Mouse (Mus musculus) embryonic facial prominence, embryonic 12.5 days (tissue): Measurements from ENCODE around the gene Zfp770. TPM values are rescaled to one million over a fixed set of nuclear protein-coding genes. Genes with fewer than 3 reads are reported as not detected.

Source experiments
- ATAC-seq: fragments of 200-750 bp; cut with Nextera tagmentation; 2 replicates; pipeline ENCODE4 v1.8.0; 2017; ENCODE audit not compliant: insufficient number of reproducible peaks, insufficient read depth, low FRiP score, low TSS enrichment
- H3K27ac ChIP-seq: fragments of 300-500 bp; sonication (generic); 2 replicates; pipeline ENCODE4 v1.5.1; 2016; ENCODE audit warnings: mild to moderate bottlenecking
- H3K27me3 ChIP-seq: fragments of 300-500 bp; sonication (generic); 2 replicates; pipeline ENCODE4 v1.6.1; 2016; ENCODE audit warnings: mild to moderate bottlenecking, moderate library complexity
- H3K36me3 ChIP-seq: fragments of 300-500 bp; sonication (generic); 2 replicates; pipeline ENCODE4 v1.6.1; 2016; ENCODE audit warnings: mild to moderate bottlenecking
- H3K4me1 ChIP-seq: fragments of 300-500 bp; sonication (generic); 2 replicates; pipeline ENCODE4 v1.6.1; 2016
- H3K4me2 ChIP-seq: fragments of 300-500 bp; sonication (generic); replicated peaks from 2 replicates; pipeline ENCODE4 v1.6.1; 2016; ENCODE audit warnings: mild to moderate bottlenecking, moderate library complexity
- H3K4me3 ChIP-seq: fragments of 300-500 bp; sonication (generic); 2 replicates; pipeline ENCODE4 v1.5.1; 2016; ENCODE audit warnings: mild to moderate bottlenecking
- H3K9ac ChIP-seq: fragments of 300-500 bp; sonication (generic); 2 replicates; pipeline ENCODE4 v1.6.1; 2016; ENCODE audit warnings: mild to moderate bottlenecking, moderate library complexity
- H3K9me3 ChIP-seq: fragments of 300-500 bp; sonication (generic); 2 replicates; pipeline ENCODE4 v1.6.1; 2016; ENCODE audit warnings: mild to moderate bottlenecking, moderate library complexity
- WGBS: fragments of 180-500 bp; shearing (Covaris S2); methylation state at CpG from one replicate; pipeline ENCODE4 v1.1.7; 2016; 5-methylcytosine and 5-hydroxymethylcytosine counted together
- polyA plus RNA-seq: library from polyadenylated mRNA; unstranded; fragments of >200 nt; fragmentation: Nextera tagmentation; extraction: Ambion mirVana; gene quantifications from 2 replicates; pipeline ENCODE4 v1.2.1, GENCODE M21; 2016

The Zfp770 gene
- polyA plus RNA-seq, 1 experiment from 2014 or later = 4.0 TPM

DNA sequence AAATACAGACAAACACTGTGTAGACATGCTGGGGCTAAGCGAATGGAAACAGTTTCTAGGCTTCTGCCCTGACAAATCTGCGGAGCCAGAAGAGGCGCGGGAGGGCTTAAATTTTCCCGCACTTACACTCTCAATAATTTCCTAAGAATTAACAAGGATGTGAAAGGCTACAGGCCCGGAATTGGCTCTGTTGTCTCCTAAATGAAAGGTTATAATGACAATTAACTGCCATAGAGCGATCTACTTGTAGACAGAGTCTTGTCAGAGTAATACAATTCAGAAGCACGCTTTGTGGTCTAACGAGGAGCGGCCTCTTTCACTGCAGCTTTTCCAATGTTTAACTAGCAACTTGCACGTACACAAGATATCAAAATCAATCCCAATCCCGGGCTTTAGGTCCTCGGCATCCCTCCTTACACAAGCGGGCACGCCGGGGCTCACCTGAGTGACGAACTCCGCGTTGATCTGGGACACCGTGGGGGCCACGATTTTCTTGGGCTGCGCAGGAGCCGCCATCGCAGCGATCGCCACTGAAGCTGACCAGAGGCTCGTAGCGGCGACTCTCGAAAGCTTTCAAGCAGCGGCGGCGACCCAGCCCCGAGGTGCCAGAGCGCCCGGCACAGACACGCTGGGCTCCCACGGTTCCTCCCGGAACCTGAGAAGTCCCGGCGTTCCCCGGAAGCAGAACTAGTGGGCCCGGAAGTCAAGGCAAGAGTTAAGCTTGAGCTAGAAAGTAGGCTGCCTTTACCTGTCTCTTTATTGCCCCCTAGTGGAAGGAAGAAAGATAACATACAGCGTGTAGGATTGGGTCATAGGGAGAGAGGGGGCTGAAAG lies 26.4 kb downstream of the Zfp770 start:
- peak overlapping the region; percentile 81 for H3K9ac ChIP-seq
- peak; percentile 77; the same call in 1 of the 2 replicates for ATAC-seq
- H3K9me3 ChIP-seq = no peaks in the 10 kb centered on the region
- peaks cover 7% of the 10 kb centered on the region for H3K4me1 ChIP-seq
- H3K27ac ChIP-seq = no peak overlapping the region
- H3K36me3 ChIP-seq = peaks cover 20% of the 10 kb centered on the region
- under 1% methylated on average over 44 of the region's 44 CpGs for WGBS
- no peaks in the 10 kb centered on the region for H3K27me3 ChIP-seq
- H3K4me2 ChIP-seq = peak overlapping the region; percentile 90
- peak overlapping the region; percentile 83 for H3K4me3 ChIP-seq

DNA sequence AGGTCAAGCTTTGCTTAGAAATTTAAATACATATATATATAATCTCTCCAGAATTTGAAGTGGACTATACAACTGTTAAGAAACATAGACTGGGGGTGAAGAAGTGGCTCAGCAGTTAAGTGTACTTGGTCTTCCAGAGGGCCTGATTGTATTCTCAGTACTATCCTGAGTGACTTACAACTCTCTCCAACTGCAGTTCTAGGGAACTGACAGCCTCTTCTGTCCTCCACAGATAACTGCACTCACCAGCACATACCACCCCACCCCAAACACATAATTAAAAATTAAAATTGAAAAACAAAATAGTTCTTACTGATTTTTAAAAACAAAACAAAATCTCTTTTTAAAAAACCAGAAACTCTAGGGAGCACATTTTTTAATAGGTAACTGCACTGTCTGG lies 28.0 kb downstream of the Zfp770 start:
- Histone ChIP-seq H3K4me1 (peaks cover 7% of the 10 kb centered on the region), H3K4me2 (no peak overlapping the region), H3K9ac (no peak overlapping the region), H3K4me3 (no peak overlapping the region), H3K9me3 (no peaks in the 10 kb centered on the region), H3K36me3 (peaks cover 24% of the 10 kb centered on the region), H3K27me3 (no peaks in the 10 kb centered on the region), H3K27ac (no peak overlapping the region)
- no peak for ATAC-seq

- ATAC-seq = no peak
- H3K27ac ChIP-seq = no peak overlapping the region
- H3K4me2 ChIP-seq = no peak overlapping the region
- no peaks in the 10 kb centered on the region for H3K9me3 ChIP-seq
- H3K4me3 ChIP-seq = no peak overlapping the region
- H3K27me3 ChIP-seq = no peaks in the 10 kb centered on the region
- H3K36me3 ChIP-seq = peaks cover 52% of the 10 kb centered on the region
- H3K4me1 ChIP-seq = no peaks in the 10 kb centered on the region
- no peak overlapping the region for H3K9ac ChIP-seq
Observed at GRCm38 (mm10) chr2:114167837-114168236, 33.4 kb downstream of the Zfp770 start.

DNA sequence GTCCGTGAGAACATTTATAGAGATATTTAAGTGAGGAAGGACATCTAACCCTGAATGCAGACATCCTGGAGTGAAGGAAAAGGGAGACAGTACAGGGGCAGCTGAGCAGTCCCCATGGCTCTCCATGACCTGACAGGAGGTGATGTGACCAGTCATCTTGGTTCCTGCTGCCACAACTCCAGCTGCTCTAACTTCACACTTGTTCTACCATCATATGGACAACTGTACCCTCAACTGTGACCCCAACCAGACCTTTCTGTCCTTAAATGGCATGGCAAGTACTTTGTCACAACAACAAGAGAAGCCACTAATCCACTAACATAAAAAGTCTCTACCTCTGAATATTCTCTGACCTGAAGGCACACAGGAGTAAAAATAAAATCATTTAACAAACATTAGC lies 39.3 kb downstream of the Zfp770 start:
- Histone ChIP-seq H3K36me3 (peaks cover 52% of the 10 kb centered on the region), H3K4me1 (no peaks in the 10 kb centered on the region), H3K9me3 (no peaks in the 10 kb centered on the region), H3K4me2 (no peak overlapping the region), H3K9ac (no peak overlapping the region), H3K4me3 (no peak overlapping the region), H3K27ac (no peak overlapping the region), H3K27me3 (no peaks in the 10 kb centered on the region)
- WGBS = 92% methylated on average over 1 of the region's 1 CpGs
- ATAC-seq = no peak

DNA sequence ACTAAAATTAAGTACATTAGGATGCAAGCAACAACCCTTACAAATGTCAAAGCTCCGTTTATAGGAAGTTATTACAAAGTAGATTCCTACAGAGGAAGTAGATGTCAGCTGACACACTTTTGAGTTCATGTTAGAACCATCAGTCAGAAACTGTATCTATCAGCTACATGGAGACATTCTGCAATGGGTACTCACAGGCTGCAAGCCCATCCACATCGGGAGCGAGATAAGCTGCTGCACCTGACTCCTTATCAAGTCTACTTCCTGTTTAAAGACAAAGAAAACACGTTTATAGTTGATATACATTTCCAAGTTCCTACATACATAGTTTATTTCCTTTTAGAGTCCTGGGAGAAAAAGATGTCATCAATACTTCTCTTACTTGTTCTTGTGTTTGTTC lies 43.9 kb downstream of the Zfp770 start:
- Histone ChIP-seq H3K4me2 (no peak overlapping the region), H3K4me3 (no peak overlapping the region), H3K9me3 (no peaks in the 10 kb centered on the region), H3K36me3 (peaks cover 57% of the 10 kb centered on the region), H3K4me1 (no peaks in the 10 kb centered on the region), H3K27me3 (no peaks in the 10 kb centered on the region), H3K27ac (no peak overlapping the region), H3K9ac (no peak overlapping the region)
- WGBS = 86% methylated on average over 4 of the region's 4 CpGs
- no peak for ATAC-seq

DNA sequence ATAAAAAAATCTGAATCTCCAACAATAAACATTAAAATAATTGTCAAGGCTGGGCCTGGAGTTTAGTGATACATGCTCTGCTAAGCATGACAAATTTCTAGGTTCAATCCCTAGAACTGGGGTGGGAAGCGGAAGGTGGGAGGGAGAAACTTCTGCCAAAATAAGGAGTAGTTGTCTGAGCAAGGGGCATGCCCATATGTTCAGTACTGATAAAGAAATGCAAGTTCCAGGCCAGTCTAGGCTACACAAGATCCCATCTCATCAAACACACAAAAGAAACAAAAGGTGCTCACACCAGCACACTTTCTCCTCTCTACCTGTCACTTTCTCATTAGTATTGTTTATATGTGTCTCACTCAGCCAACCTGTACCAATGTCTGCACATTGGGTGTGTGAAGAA lies 44.6 kb downstream of the Zfp770 start:
- 97% methylated on average over 1 of the region's 1 CpGs for WGBS
- peaks cover 57% of the 10 kb centered on the region for H3K36me3 ChIP-seq
- no peaks in the 10 kb centered on the region for H3K9me3 ChIP-seq
- H3K9ac ChIP-seq = no peak overlapping the region
- no peak overlapping the region for H3K27ac ChIP-seq
- no peaks in the 10 kb centered on the region for H3K27me3 ChIP-seq
- H3K4me3 ChIP-seq = no peak overlapping the region
- H3K4me1 ChIP-seq = no peaks in the 10 kb centered on the region
- H3K4me2 ChIP-seq = no peak overlapping the region
- no peak for ATAC-seq

DNA sequence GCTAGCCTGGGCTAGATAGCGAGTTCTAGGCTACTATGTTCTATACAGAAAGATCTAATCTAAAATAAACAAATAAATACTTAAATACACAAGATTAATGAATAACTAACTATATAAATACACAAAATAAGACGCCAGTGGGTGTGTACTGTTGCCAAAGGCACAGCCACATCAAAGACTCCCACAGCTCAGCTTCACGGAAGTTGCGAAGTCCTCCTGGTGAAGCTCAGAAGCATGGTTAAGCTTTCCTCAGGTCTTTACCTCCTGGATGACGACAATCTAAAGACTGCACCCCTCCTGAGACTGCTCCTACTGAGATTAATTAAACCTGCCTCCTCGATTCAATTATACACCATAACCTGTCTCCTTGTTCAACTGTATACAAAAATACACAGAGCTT lies 48.0 kb downstream of the Zfp770 start:
- no peak overlapping the region for H3K27ac ChIP-seq
- WGBS = 91% methylated on average over 6 of the region's 6 CpGs
- H3K4me3 ChIP-seq = no peak overlapping the region
- no peaks in the 10 kb centered on the region for H3K4me1 ChIP-seq
- H3K9me3 ChIP-seq = no peaks in the 10 kb centered on the region
- H3K27me3 ChIP-seq = no peaks in the 10 kb centered on the region
- peaks cover 72% of the 10 kb centered on the region for H3K36me3 ChIP-seq
- no peak overlapping the region for H3K9ac ChIP-seq
- H3K4me2 ChIP-seq = no peak overlapping the region
- ATAC-seq = no peak

DNA sequence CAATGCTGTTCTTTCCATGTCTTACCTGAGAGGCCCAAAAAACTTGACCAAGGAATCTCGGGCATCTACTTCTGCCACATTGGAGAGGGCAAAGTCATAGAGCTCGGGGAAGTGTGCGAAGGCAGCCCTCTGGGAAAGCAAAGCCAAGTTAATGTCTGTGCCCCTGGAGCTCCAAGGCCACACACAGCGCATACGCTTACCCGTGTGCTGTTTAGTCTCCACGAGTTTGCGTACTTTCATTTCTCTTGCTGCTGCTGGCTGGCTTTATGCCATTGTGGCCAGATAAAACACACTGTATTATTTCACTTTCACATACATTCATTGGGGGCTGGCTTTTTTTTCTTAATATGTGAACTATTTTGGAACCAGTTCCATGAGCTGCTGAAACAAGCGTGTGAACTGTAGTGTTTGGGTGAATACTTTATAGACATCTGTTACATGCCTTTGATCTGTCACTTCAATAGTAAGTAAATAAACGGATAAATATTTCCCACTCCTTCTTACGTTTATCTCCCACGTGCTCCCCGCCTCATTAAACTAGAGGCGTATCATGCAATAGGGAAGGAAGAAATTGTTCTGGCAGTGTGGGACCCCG lies 54.3 kb downstream of the Zfp770 start:
- peaks cover 76% of the 10 kb centered on the region for H3K36me3 ChIP-seq
- no peak overlapping the region for H3K4me3 ChIP-seq
- WGBS = 92% methylated on average over 15 of the region's 15 CpGs
- H3K27me3 ChIP-seq = no peaks in the 10 kb centered on the region
- ATAC-seq = no peak
- H3K4me2 ChIP-seq = no peak overlapping the region
- no peak overlapping the region for H3K27ac ChIP-seq
- H3K9ac ChIP-seq = no peak overlapping the region
- H3K9me3 ChIP-seq = no peaks in the 10 kb centered on the region
- no peaks in the 10 kb centered on the region for H3K4me1 ChIP-seq

GRCm38 (mm10) chr2:114145315-114145801 lies 55.9 kb downstream of the Zfp770 start:
- peaks cover 81% of the 10 kb centered on the region for H3K36me3 ChIP-seq
- H3K4me2 ChIP-seq = no peak overlapping the region
- H3K27me3 ChIP-seq = no peaks in the 10 kb centered on the region
- ATAC-seq = no peak
- no peak overlapping the region for H3K4me3 ChIP-seq
- whole genome bisulfite sequencing = 69% methylated on average over 6 of the region's 6 CpGs
- H3K4me1 ChIP-seq = no peaks in the 10 kb centered on the region
- H3K27ac ChIP-seq = no peak overlapping the region
- no peaks in the 10 kb centered on the region for H3K9me3 ChIP-seq
- no peak overlapping the region for H3K9ac ChIP-seq

- no peak overlapping the region for H3K4me2 ChIP-seq
- H3K4me3 ChIP-seq = no peak overlapping the region
- 92% methylated on average over 5 of the region's 5 CpGs for WGBS
- H3K9ac ChIP-seq = no peak overlapping the region
- ATAC-seq = no peak
- no peaks in the 10 kb centered on the region for H3K27me3 ChIP-seq
- H3K27ac ChIP-seq = no peak overlapping the region
- peaks cover 81% of the 10 kb centered on the region for H3K36me3 ChIP-seq
- no peaks in the 10 kb centered on the region for H3K9me3 ChIP-seq
- no peaks in the 10 kb centered on the region for H3K4me1 ChIP-seq
Observed at GRCm38 (mm10) chr2:114144915-114145314, 56.4 kb downstream of the Zfp770 start.

- Histone ChIP-seq H3K27ac (no peak overlapping the region), H3K4me1 (no peaks in the 10 kb centered on the region), H3K4me2 (no peak overlapping the region), H3K36me3 (peaks cover 82% of the 10 kb centered on the region), H3K9ac (no peak overlapping the region), H3K27me3 (no peaks in the 10 kb centered on the region), H3K4me3 (no peak overlapping the region), H3K9me3 (no peaks in the 10 kb centered on the region)
- no peak for ATAC-seq
- WGBS = 88% methylated on average over 6 of the region's 6 CpGs
Observed at GRCm38 (mm10) chr2:114143842-114144241, 57.4 kb downstream of the Zfp770 start.
